Mouse (Mus musculus) cerebellum, adult 2 months (tissue): ENCODE measurements around the gene Gas6. TPM values are rescaled to one million over a fixed set of nuclear protein-coding genes. Genes with fewer than 3 reads are reported as not detected.

Experiments
- DNase-seq, 2 experiments: peaks; one replicate each; pipeline ENCODE4 v3.0.0; 2021
- H3K27ac ChIP-seq: fragments of 200-500 bp; 2 replicates; pipeline ENCODE4 v1.5.1; 2012; ENCODE audit warnings: low read length, control low read depth, inconsistent platforms; ENCODE audit not compliant: insufficient read depth
- H3K27me3 ChIP-seq: fragments of 200-500 bp; 2 replicates; pipeline ENCODE4 v1.6.1; 2012; ENCODE audit warnings: inconsistent platforms, mild to moderate bottlenecking, low read length, moderate library complexity; ENCODE audit not compliant: control insufficient read depth, insufficient read depth
- H3K4me1 ChIP-seq: fragments of 200-500 bp; 2 replicates; pipeline ENCODE4 v1.6.1; 2011; ENCODE audit warnings: low read length; ENCODE audit not compliant: control insufficient read depth, insufficient read depth
- H3K4me3 ChIP-seq: fragments of 200-500 bp; replicated peaks from 2 replicates; pipeline ENCODE3; 2011; ENCODE audit warnings: mild to moderate bottlenecking, low read depth, low read length, control low read depth; ENCODE audit not compliant: insufficient read depth
- CTCF ChIP-seq: fragments of 200-500 bp; IDR thresholded peaks from 2 replicates; pipeline ENCODE4 v1.5.1; 2011; ENCODE audit warnings: low read depth, mild to moderate bottlenecking, control low read depth, low read length, moderate library complexity, borderline replicate concordance; ENCODE audit not compliant: insufficient read depth
- POLR2A ChIP-seq: fragments of 200-500 bp; IDR thresholded peaks from 2 replicates; pipeline ENCODE4 v1.6.1; 2011; ENCODE audit warnings: low read length, control low read depth, borderline replicate concordance; ENCODE audit not compliant: insufficient read depth
- WGBS: fragments of 180-500 bp; shearing (Covaris S2); methylation state at CpG from one replicate; pipeline ENCODE4 v1.1.7; 2018; 5-methylcytosine and 5-hydroxymethylcytosine counted together
- polyA plus RNA-seq: library from polyadenylated mRNA; depleted of rRNA; stranded (reverse); fragments of >200 nt; gene quantifications from 2 replicates; pipeline ENCODE4 v1.2.3, GENCODE M21; 2012; rRNA removed

Gene Gas6
- polyA plus RNA-seq = 141 and 145 TPM in 2 replicates

DNA sequence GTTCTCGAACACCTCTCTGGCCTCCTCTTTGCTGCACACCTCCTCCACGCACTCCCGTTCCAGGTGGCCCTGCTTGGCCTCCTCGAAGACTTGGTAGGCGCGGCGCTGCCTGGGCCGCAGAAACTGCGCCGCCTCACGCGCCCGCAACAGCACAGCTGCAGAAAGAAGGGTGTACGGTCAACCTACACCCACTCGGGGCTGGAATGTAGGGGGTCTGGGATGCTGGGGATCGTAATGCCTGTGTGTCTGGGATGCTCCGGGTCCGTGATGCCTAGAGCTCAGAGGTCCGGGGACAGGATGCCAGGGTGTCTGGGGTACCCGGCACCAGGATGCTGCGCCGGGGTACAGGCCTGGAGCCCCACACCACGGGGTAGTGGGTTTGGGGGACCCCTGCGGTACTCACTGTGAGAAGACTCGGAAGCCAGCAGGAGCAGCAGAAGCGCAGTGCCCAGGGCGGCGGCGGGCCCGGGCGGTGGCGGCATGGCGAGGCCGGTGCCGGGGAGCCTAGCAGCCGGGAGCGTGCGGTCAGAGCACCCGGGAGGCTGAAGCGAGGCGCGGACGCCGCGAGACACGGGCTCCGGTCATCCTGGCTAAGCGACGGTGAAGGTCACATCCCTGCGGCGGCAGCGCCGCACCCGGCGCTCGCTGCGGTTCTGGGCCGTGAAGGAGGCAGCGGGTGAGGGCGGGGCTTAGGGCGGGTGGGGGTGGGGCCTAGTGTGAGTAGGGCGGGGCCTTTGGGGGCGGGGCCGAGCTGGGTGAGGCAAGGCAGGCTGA lies at the start of gene Gas6:
Gene Gas6 (minus strand): TSS at position 633 of the 774 bp plus-strand sequence.
- Histone ChIP-seq H3K27me3 (no peaks in the 10 kb centered on the region), H3K27ac (peak within 1 kb of the TSS; percentile 80), H3K4me3 (peak within 1 kb of the TSS; percentile 83), H3K4me1 (peaks cover 16% of the 10 kb centered on the region)
- peak; percentile 80 to 81 for DNase-seq
- 1% methylated on average over 64 of the region's 64 CpGs for WGBS
- TF ChIP-seq CTCF = no peak
- peak; percentile 75 for TF ChIP-seq POLR2A

DNA sequence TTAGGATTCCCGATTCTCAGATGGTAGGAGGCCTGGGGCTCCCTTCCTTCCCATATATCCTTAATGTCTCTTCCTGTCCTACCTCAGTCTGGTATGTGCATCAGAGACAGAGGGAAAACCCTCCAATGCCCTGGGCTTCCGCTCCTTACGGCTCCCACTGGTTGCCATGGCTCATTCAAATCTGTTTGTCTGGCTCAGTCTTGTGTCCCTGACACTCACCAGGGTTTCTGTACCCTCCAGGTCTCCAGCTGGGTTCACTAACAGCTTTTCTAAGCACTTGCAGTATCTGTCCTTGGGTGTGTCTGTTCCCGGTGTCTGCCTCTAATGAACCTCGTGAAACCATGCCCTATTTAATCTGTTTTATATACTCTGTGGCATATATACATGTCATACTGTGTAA lies 47.2 kb upstream of the Gas6 start:
- no peak overlapping the region for H3K4me3 ChIP-seq
- H3K27ac ChIP-seq = no peak overlapping the region
- no peak for DNase-seq
- peaks cover 5% of the 10 kb centered on the region; the same call in 1 of the 2 replicates for H3K4me1 ChIP-seq
- no peak for TF ChIP-seq POLR2A
- TF ChIP-seq CTCF = no peak
- WGBS = 57% methylated on average over 5 of the region's 5 CpGs
- no peaks in the 10 kb centered on the region for H3K27me3 ChIP-seq

DNA sequence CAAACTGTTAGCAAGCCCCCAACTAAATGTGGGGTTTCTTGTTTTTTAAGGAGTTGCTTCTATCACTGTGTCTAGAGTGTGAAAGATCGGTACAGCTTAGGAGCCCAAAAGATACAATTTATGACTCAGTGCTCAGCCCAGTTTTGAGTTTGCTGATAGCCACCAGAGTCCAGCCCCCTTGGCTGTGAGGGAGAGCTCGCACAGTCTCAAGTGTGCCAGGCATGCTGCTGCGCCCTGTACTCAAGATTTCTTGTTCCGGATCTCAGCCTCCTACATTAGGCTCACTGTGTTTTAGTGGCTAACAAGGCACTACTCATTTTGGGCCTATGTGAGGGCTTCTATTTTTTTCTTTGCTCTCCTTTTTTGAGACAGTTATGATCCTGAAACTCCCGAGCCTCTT lies 45.8 kb upstream of the Gas6 start:
- H3K4me3 ChIP-seq = no peak overlapping the region
- H3K27me3 ChIP-seq = no peaks in the 10 kb centered on the region
- no peak for DNase-seq
- no peak for TF ChIP-seq CTCF
- no peak for TF ChIP-seq POLR2A
- H3K4me1 ChIP-seq = peaks cover 5% of the 10 kb centered on the region; the same call in 1 of the 2 replicates
- WGBS = 94% methylated on average over 5 of the region's 5 CpGs
- no peak overlapping the region for H3K27ac ChIP-seq

DNA sequence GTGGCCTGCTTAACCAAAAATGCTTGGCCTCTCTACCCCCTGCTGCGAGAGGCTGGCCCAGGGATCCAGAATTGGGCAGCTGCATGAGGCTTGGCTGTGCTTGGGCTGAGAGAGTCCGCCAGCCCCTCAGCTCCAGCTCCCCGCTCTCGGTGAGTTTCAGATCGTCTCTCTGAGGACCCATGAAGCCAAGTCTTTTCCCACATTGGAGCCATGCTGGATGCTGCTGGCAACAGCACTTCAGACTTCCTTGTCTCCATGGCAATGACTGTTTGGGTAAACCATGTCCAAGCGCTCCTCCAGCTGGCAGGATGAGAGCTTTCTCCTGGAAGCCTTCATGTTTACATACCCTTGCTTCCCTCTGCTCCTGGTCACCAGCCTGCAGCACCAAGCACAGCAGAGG lies 44.5 kb upstream of the Gas6 start:
- Histone ChIP-seq H3K4me1 (peaks cover 5% of the 10 kb centered on the region; the same call in 1 of the 2 replicates), H3K27me3 (no peaks in the 10 kb centered on the region), H3K4me3 (no peak overlapping the region), H3K27ac (no peak overlapping the region)
- WGBS = 43% methylated on average over 6 of the region's 6 CpGs
- no peak for TF ChIP-seq POLR2A
- no peak for TF ChIP-seq CTCF
- peak in 1 of 2 experiments; percentile 51 for DNase-seq

DNA sequence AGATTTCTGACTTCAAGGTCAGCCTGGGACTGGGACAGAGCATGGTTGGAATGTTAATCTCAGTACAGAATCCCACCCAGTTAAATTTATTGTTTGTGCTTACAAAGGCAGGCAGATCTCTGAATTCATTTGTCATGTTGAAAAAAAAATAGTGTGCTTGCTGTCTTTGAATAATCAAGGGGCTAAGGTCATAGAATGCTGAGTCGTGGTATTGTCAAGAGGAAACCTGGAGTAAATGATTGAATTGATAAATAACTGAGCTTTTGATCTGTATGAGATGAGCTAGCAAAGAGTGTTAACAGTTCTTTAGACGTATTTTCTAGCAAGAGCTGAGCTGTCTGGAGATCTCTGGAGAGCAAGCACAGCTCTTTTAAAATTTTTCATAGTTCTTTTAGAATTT lies 42.8 kb upstream of the Gas6 start:
- Histone ChIP-seq H3K4me3 (no peak overlapping the region), H3K27ac (no peak overlapping the region), H3K4me1 (peaks cover 5% of the 10 kb centered on the region), H3K27me3 (no peaks in the 10 kb centered on the region)
- no peak for DNase-seq
- WGBS = 89% methylated on average over 2 of the region's 2 CpGs
- TF ChIP-seq POLR2A (no peak), CTCF (no peak)

DNA sequence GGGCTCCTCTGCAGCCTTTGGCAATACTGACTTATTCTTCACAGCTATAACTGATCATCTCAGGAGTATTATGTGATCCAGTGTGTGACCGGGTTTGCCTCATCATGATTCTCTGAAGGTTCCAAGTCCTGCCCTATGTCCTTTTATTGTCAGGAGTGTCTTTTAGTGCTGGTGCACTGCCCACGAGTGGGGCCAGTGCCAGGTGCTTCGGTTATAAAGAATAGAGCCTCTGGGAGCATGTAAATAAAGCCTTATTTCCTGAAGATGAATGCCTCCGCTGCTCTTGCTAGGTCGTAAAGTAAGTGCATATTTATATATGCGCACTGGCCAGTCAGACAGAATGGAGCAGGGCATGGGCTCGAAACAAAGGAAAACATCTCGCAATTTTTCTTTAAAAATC lies 38.8 kb upstream of the Gas6 start:
- Histone ChIP-seq H3K27ac (no peak overlapping the region), H3K4me3 (no peak overlapping the region), H3K4me1 (peaks cover 37% of the 10 kb centered on the region), H3K27me3 (no peaks in the 10 kb centered on the region)
- TF ChIP-seq POLR2A (no peak), CTCF (no peak)
- no peak for DNase-seq
- WGBS = 87% methylated on average over 8 of the region's 8 CpGs

DNA sequence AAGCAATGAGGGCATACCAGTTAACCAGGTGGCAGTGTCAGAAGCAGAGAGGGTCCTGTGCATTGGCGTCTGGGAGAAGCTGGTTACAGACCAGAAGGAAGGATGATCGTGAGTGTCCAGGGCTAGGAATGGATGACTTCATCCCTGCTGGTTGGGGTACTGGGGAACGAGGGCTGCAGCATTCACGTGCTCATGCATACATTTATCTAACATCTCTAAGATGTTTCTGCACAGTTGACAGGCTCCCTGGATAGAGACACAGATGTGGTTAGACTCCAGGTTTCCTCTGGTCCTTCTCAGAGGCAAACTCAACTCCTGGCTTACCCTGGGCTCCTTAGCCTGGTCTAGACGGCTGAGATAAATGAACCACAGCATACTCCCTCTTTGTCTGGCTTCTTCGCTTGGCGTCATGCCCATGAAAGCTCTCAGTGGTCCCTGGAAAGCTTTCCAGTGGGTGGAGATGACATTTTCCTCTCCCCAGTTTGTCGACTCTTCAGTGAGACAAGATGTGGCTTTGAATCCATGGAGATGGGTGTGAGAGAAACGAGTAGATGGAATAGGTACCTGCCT lies 37.4 kb upstream of the Gas6 start:
- DNase-seq = no peak
- Histone ChIP-seq H3K27ac (peak overlapping the region; percentile 13), H3K4me3 (no peak overlapping the region), H3K4me1 (peaks cover 37% of the 10 kb centered on the region), H3K27me3 (no peaks in the 10 kb centered on the region)
- no peak for TF ChIP-seq CTCF
- TF ChIP-seq POLR2A = no peak
- 58% methylated on average over 9 of the region's 9 CpGs for WGBS

DNA sequence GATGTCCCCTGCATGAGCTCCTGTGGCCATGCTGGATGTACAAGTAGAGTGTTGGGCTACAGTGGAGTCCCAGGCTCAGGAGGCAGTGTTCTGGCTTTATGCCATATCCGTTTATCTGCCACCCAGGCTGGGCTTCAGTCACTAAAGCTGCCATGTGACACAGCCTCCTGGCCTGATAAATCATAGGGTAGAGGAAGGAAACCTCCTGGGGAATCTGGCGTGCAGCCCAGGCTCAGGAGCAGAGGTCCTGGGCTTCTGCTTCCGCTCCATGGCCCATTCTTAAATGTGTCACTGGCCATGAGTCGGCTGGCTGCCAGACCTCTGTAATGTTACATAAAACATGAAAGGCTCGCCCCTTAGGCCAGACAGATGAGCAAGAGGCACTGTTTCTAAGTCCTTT lies 36.7 kb upstream of the Gas6 start:
- WGBS = 6% methylated on average over 5 of the region's 5 CpGs
- Histone ChIP-seq H3K4me1 (peaks cover 37% of the 10 kb centered on the region), H3K4me3 (no peak overlapping the region), H3K27me3 (no peaks in the 10 kb centered on the region), H3K27ac (peak overlapping the region; percentile 34; the same call in 1 of the 2 replicates)
- TF ChIP-seq POLR2A (no peak), CTCF (no peak)
- peak; percentile 91 to 94 for DNase-seq
